Mouse (Mus musculus): ENCODE results near the gene Stxbp4. TPM values are rescaled to one million over a fixed set of nuclear protein-coding genes. Genes with fewer than 3 reads are reported as not detected.
A peak's percentile ranks its signal among the peaks of the same experiment; 100 is the strongest.

Gene Stxbp4
- 1 to 10 TPM; 5.9 to 6.0 TPM for total RNA-seq (2021)

- DNase-seq = peak; percentile 96
Observed at GRCm38 (mm10) chr11:90637440-90638311, at the start of gene Stxbp4, which contains the start of gene Cox11. TSS of gene Stxbp4 (minus strand) at chr11:90638084. TSS of gene Cox11 (plus strand) at chr11:90638173.

GRCm38 (mm10) chr11:90687040-90687439, 49.2 kb upstream of the Stxbp4 start:
- DNase-seq = no peak

GRCm38 (mm10) chr11:90686287-90687025, 48.6 kb upstream of the Stxbp4 start:
- DNase-seq = no peak

- no peak for DNase-seq
Observed at GRCm38 (mm10) chr11:90685196-90685595, 47.3 kb upstream of the Stxbp4 start.

- no peak for DNase-seq
Observed at GRCm38 (mm10) chr11:90684765-90685164, 46.9 kb upstream of the Stxbp4 start.

- DNase-seq = no peak
Observed at GRCm38 (mm10) chr11:90681171-90681570, 43.3 kb upstream of the Stxbp4 start.

- no peak for DNase-seq
Observed at GRCm38 (mm10) chr11:90678582-90678981, 40.7 kb upstream of the Stxbp4 start.

- DNase-seq = no peak
Observed at GRCm38 (mm10) chr11:90677771-90678288, 39.9 kb upstream of the Stxbp4 start.

- DNase-seq = no peak
Observed at GRCm38 (mm10) chr11:90677027-90677426, 39.1 kb upstream of the Stxbp4 start.

GRCm38 (mm10) chr11:90675479-90676110, 37.7 kb upstream of the Stxbp4 start:
- DNase-seq = no peak

- DNase-seq = no peak
Observed at GRCm38 (mm10) chr11:90667325-90667724, 29.4 kb upstream of the Stxbp4 start.

- DNase-seq = no peak
Observed at GRCm38 (mm10) chr11:90666916-90667315, 29.0 kb upstream of the Stxbp4 start.

GRCm38 (mm10) chr11:90666144-90666757, 28.4 kb upstream of the Stxbp4 start:
- DNase-seq = no peak

GRCm38 (mm10) chr11:90665161-90665560, 27.3 kb upstream of the Stxbp4 start:
- DNase-seq = peak; percentile 32

GRCm38 (mm10) chr11:90664345-90664986, 26.6 kb upstream of the Stxbp4 start:
- DNase-seq = no peak

GRCm38 (mm10) chr11:90663618-90664297, 25.9 kb upstream of the Stxbp4 start:
- no peak for DNase-seq

GRCm38 (mm10) chr11:90663052-90663451, 25.2 kb upstream of the Stxbp4 start:
- no peak for DNase-seq

GRCm38 (mm10) chr11:90660662-90661061, 22.8 kb upstream of the Stxbp4 start:
- DNase-seq = no peak

GRCm38 (mm10) chr11:90657527-90657926, 19.6 kb upstream of the Stxbp4 start:
- DNase-seq = no peak

- no peak for DNase-seq
Observed at GRCm38 (mm10) chr11:90652603-90653002, 14.7 kb upstream of the Stxbp4 start.

GRCm38 (mm10) chr11:90650231-90650885, 12.5 kb upstream of the Stxbp4 start:
- DNase-seq = no peak

All from heart, postnatal 4 days (tissue).